Mouse (Mus musculus) stomach, postnatal 0 days (tissue): Measurements from ENCODE around the gene Ccser2.

Experiments
- CTCF ChIP-seq: IDR thresholded peaks from 2 replicates; pipeline ENCODE4 v1.5.1; 2016; ENCODE audit warnings: antibody characterized with exemption, low read depth, mild to moderate bottlenecking, moderate library complexity
- EP300 ChIP-seq: optimal IDR thresholded peaks from 2 replicates; pipeline ENCODE3; 2016; ENCODE audit warnings: antibody characterized with exemption

DNA sequence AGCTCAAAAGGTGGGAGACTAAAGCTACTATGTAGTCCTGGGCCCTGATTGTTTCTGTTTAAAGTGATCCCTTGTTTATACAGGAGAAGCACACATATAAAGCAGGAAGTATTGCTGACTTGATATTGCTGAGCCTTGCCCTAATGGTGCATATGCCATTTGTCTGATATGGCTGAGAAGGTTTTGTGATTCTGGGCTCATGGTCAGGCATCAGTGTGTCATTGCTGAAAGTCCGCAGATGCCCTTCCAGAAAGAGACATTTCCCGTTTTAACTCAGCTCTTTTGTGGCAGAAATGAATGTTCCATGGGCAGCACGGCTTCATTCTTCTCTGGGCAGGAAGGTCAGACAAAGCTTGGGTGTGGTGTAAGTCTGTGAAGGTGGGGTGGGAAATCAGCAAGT is 17.1 kb upstream of the Ccser2 start:
- no peak for TF ChIP-seq CTCF
- TF ChIP-seq EP300, result no peak
